Mouse (Mus musculus): ENCODE measurements around the gene Etl4.

DNA sequence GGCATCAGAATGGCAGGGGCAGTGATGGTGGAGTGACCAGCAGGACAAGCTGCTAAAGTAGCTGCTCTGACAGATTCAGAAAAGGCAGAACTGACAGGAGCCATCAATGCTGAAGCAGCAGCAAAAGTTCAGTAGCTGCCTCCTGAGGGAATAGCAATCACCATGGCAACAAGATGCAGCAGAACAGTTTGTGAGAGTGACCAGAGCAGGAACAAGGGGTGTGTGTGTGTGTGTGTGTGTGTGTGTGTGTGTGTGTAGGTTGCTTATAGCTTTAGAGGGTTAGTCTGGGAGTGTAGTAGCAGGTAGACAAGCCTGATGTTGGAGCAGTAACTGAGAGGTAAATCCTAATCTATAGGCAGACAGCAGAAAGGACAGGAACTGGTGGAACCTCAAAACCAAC, 40.4 kb upstream of the Etl4 start:
- TF ChIP-seq CTCF (IDR thresholded peaks at IDR 0.05; ENCODE audit: low read depth, low read length): no peak
- TF ChIP-seq EP300 (IDR thresholded peaks at IDR 0.05; ENCODE audit: insufficient read depth, low read depth, low read length): no peak
- TF ChIP-seq POLR2A (IDR thresholded peaks at IDR 0.05; ENCODE audit: insufficient read depth, low read length): no peak
